Mouse (Mus musculus) thymus, postnatal 4 days (tissue): ENCODE data around the gene Mfng.

Experiments used
- DNase-seq: peaks from one replicate; pipeline ENCODE4 v3.0.0; 2021

Mfng gene

GRCm38 (mm10) chr15:78754144-78754543 lies 19.1 kb downstream of the Mfng start:
- no peak for DNase-seq

- no peak for DNase-seq
Measured at GRCm38 (mm10) chr15:78752991-78753390, 20.3 kb downstream of the Mfng start.

- no peak for DNase-seq
Measured at GRCm38 (mm10) chr15:78750608-78751350, 22.5 kb downstream of the Mfng start.

- DNase-seq: no peak
Measured at GRCm38 (mm10) chr15:78749855-78750254, 23.4 kb downstream of the Mfng start.

GRCm38 (mm10) chr15:78744206-78744605 lies 29.1 kb downstream of the Mfng start:
- peak; percentile 91 for DNase-seq

GRCm38 (mm10) chr15:78742831-78743230 lies 30.4 kb downstream of the Mfng start:
- no peak for DNase-seq

- no peak for DNase-seq
Measured at GRCm38 (mm10) chr15:78740662-78741061, 32.6 kb downstream of the Mfng start.

GRCm38 (mm10) chr15:78737146-78737545 lies 36.1 kb downstream of the Mfng start:
- no peak for DNase-seq

GRCm38 (mm10) chr15:78736681-78737100 lies 36.6 kb downstream of the Mfng start:
- DNase-seq: no peak

GRCm38 (mm10) chr15:78736181-78736579 lies 37.1 kb downstream of the Mfng start:
- no peak for DNase-seq

GRCm38 (mm10) chr15:78735431-78736180 lies 37.7 kb downstream of the Mfng start:
- DNase-seq: no peak

- no peak for DNase-seq
Measured at GRCm38 (mm10) chr15:78731830-78732229, 41.4 kb downstream of the Mfng start.

- DNase-seq: peak; percentile 70
Measured at GRCm38 (mm10) chr15:78730315-78731049, 42.8 kb downstream of the Mfng start.

- peak; percentile 63 for DNase-seq
Measured at GRCm38 (mm10) chr15:78726697-78727096, 46.6 kb downstream of the Mfng start.

- no peak for DNase-seq
Measured at GRCm38 (mm10) chr15:78720532-78720931, 52.7 kb downstream of the Mfng start.

GRCm38 (mm10) chr15:78720094-78720493 lies 53.2 kb downstream of the Mfng start:
- DNase-seq: peak; percentile 85

- DNase-seq: peak; percentile 58
Measured at GRCm38 (mm10) chr15:78719416-78719815, 53.9 kb downstream of the Mfng start.

- DNase-seq: peak; percentile 56
Measured at GRCm38 (mm10) chr15:78718290-78719250, 54.7 kb downstream of the Mfng start, which contains the start of gene Elfn2. Gene Elfn2 (minus strand): TSS chr15:78718771.

- DNase-seq: no peak
Measured at GRCm38 (mm10) chr15:78716936-78717335, 56.3 kb downstream of the Mfng start.

- peak; percentile 81 for DNase-seq
Measured at GRCm38 (mm10) chr15:78715856-78716255, 57.4 kb downstream of the Mfng start.

GRCm38 (mm10) chr15:78713751-78714150 lies 59.5 kb downstream of the Mfng start:
- no peak for DNase-seq
